Mouse (Mus musculus): ENCODE results near the gene Map3k14. TPM values are rescaled to one million over a fixed set of nuclear protein-coding genes. Genes with fewer than 3 reads are reported as not detected.
A peak's percentile ranks its signal among the peaks of the same experiment; 100 is the strongest.

The Map3k14 gene
- polyA plus RNA-seq, 1 experiment from 2014 or later: 5.3 TPM

DNA sequence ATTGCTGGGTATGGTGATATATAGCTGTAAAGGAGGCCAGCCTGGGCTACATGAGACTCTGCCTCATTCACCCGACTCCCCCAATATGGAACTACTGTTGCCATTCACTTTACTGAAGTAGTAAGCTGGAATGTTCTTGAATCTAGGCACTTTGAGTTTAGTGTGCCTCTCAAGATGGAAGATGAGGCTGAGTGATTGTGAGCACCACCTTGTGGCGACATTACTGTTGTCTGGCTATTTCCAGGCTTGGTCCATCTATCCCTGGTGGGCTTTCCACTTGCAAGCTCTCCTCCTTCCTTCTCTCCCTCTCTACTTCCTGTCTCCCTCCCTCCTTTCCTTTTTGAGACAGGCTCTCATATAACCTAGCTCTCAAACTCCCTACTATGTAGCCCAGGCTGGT lies 82.4 kb downstream of the Map3k14 start:
- no peaks in the 10 kb centered on the region for H3K4me1 ChIP-seq (ENCODE audit: insufficient read depth, low read length)
- no peak overlapping the region for H3K27ac ChIP-seq (ENCODE audit: low read length)
- 40% methylated on average over 2 of the region's 2 CpGs for whole genome bisulfite sequencing
- no peaks in the 10 kb centered on the region for H3K9me3 ChIP-seq (ENCODE audit: low read length)
- no peaks in the 10 kb centered on the region for H3K27me3 ChIP-seq (ENCODE audit: insufficient read depth, low read length)
- no peak overlapping the region for H3K4me3 ChIP-seq (ENCODE audit: low read length)
- no peak overlapping the region for H3K4me2 ChIP-seq (replicated peaks; ENCODE audit: low read depth, low read length)
- no peak for ATAC-seq (ENCODE audit: low FRiP score, low TSS enrichment)
- no peak overlapping the region for H3K9ac ChIP-seq (replicated peaks; ENCODE audit: low read length)
- H3K36me3 ChIP-seq (ENCODE audit: insufficient read depth, low read length): no peaks in the 10 kb centered on the region

DNA sequence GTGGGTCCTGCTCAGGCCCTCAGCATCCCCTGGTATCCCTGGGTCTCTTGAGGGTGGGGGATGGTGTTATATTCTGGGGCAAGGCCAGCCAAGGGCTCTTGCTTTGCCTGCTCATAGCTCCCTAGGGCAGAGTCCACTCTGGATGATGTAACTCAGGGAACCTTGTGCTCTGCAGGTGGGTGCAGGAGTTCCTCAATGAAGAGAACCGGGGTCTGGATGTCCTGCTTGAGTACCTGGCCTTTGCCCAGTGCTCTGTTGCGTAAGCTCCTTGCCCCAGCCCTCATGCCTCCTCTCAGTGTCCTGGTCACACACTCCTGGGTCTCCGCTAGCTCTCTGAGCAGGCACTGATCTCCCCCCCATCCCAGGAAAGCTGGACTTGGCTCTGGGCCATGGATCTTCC lies 85.4 kb downstream of the Map3k14 start:
- H3K4me3 ChIP-seq (ENCODE audit: low read length): no peak overlapping the region
- peak; percentile 54 for ATAC-seq (ENCODE audit: low FRiP score, low TSS enrichment)
- 70% methylated on average over 3 of the region's 3 CpGs for WGBS

GRCm38 (mm10) chr11:103181349-103181748 lies 85.9 kb downstream of the Map3k14 start:
- H3K9ac ChIP-seq (replicated peaks; ENCODE audit: low read length): no peak overlapping the region
- ATAC-seq (ENCODE audit: low FRiP score, low TSS enrichment): no peak
- H3K27ac ChIP-seq (ENCODE audit: low read length): no peak overlapping the region
- no peak overlapping the region for H3K4me2 ChIP-seq (replicated peaks; ENCODE audit: low read depth, low read length)
- no peak overlapping the region for H3K4me3 ChIP-seq (ENCODE audit: low read length)
- no peaks in the 10 kb centered on the region for H3K27me3 ChIP-seq (ENCODE audit: insufficient read depth, low read length)
- 71% methylated on average over 9 of the region's 9 CpGs for WGBS
- H3K4me1 ChIP-seq (ENCODE audit: insufficient read depth, low read length): no peaks in the 10 kb centered on the region
- H3K36me3 ChIP-seq (ENCODE audit: insufficient read depth, low read length): no peaks in the 10 kb centered on the region
- H3K9me3 ChIP-seq (ENCODE audit: low read length): no peaks in the 10 kb centered on the region

More for the DNA sequence above, 85.4 kb downstream of the Map3k14 start:
- Histone ChIP-seq H3K4me2 (replicated peaks; ENCODE audit: low read depth, low read length) (no peak overlapping the region), H3K27ac (ENCODE audit: low read length) (no peak overlapping the region), H3K9me3 (ENCODE audit: low read length) (no peaks in the 10 kb centered on the region), H3K9ac (replicated peaks; ENCODE audit: low read length) (no peak overlapping the region), H3K36me3 (ENCODE audit: insufficient read depth, low read length) (no peaks in the 10 kb centered on the region), H3K27me3 (ENCODE audit: insufficient read depth, low read length) (no peaks in the 10 kb centered on the region), H3K4me1 (ENCODE audit: insufficient read depth, low read length) (no peaks in the 10 kb centered on the region)

GRCm38 (mm10) chr11:103180426-103180825 lies 86.8 kb downstream of the Map3k14 start:
- Histone ChIP-seq H3K27ac (ENCODE audit: low read length) (no peak overlapping the region), H3K9me3 (ENCODE audit: low read length) (no peaks in the 10 kb centered on the region), H3K27me3 (ENCODE audit: insufficient read depth, low read length) (no peaks in the 10 kb centered on the region), H3K4me1 (ENCODE audit: insufficient read depth, low read length) (peaks cover 6% of the 10 kb centered on the region; the same call in 1 of the 2 replicates), H3K36me3 (ENCODE audit: insufficient read depth, low read length) (no peaks in the 10 kb centered on the region), H3K4me2 (replicated peaks; ENCODE audit: low read depth, low read length) (no peak overlapping the region), H3K9ac (replicated peaks; ENCODE audit: low read length) (no peak overlapping the region), H3K4me3 (ENCODE audit: low read length) (no peak overlapping the region)
- no peak for ATAC-seq (ENCODE audit: low FRiP score, low TSS enrichment)
- 50% methylated on average over 1 of the region's 1 CpGs for WGBS

DNA sequence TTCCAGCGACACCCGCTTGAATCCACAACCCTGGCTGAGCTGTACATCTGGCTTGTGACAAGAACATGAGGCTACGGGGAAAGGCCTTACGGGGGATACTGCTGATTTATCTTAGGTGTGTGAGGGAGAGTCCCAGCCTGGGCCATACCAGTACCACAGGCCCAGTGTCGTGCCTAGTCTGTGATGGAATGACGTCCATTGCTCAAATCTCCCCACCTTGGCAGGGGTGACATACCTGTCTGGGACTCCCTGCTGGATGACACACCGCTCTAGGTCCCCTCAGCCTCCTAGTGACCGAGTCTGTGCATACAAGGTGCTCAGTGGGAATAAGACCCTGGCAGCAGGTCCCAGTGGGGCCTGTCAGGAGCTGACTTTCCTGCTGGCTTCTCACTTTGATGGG lies 88.5 kb downstream of the Map3k14 start:
- no peak overlapping the region for H3K4me3 ChIP-seq (ENCODE audit: low read length)
- H3K9ac ChIP-seq (replicated peaks; ENCODE audit: low read length): no peak overlapping the region
- WGBS: 89% methylated on average over 8 of the region's 8 CpGs
- H3K4me2 ChIP-seq (replicated peaks; ENCODE audit: low read depth, low read length): no peak overlapping the region
- H3K36me3 ChIP-seq (ENCODE audit: insufficient read depth, low read length): no peaks in the 10 kb centered on the region
- no peak for ATAC-seq (ENCODE audit: low FRiP score, low TSS enrichment)
- H3K27ac ChIP-seq (ENCODE audit: low read length): no peak overlapping the region
- no peaks in the 10 kb centered on the region for H3K9me3 ChIP-seq (ENCODE audit: low read length)
- peaks cover 11% of the 10 kb centered on the region for H3K4me1 ChIP-seq (ENCODE audit: insufficient read depth, low read length)
- no peaks in the 10 kb centered on the region for H3K27me3 ChIP-seq (ENCODE audit: insufficient read depth, low read length)

DNA sequence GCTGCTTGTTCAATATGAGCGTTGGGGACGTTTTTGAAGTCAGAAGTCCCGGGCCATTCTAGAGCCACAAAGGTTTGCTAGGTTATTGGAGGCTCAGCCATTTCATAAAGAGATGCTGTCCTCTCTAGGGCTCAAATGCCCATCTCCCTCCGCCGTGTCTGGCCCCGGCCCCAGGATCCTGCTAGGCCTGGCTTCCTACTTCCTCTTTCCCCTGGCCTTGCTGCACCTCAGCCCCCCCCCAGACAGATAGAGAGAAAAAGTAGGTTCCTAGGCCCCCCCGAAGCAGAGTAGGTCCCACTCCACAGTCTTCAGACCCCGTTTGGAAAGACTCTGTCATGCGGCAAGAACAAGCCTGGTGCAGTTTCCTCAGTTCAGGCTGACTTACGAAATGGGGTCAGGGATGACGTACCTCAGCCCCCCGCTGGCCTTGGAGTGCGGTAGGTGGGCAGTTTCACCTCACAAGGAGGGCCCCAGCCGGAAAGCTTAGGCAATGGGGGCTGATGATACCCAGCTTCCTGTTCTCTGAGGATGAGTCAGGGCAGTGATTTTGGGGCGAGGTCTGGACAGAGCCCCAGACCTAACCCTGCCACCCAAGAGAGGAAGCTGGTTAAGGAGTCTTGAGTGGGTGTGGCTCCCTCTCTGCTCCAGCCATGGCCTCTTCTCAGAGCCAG lies 89.3 kb downstream of the Map3k14 start:
- Histone ChIP-seq H3K4me3 (ENCODE audit: low read length) (no peak overlapping the region), H3K36me3 (ENCODE audit: insufficient read depth, low read length) (no peaks in the 10 kb centered on the region), H3K27me3 (ENCODE audit: insufficient read depth, low read length) (no peaks in the 10 kb centered on the region), H3K4me1 (ENCODE audit: insufficient read depth, low read length) (peaks cover 11% of the 10 kb centered on the region), H3K9ac (replicated peaks; ENCODE audit: low read length) (no peak overlapping the region), H3K27ac (ENCODE audit: low read length) (no peak overlapping the region), H3K4me2 (replicated peaks; ENCODE audit: low read depth, low read length) (no peak overlapping the region), H3K9me3 (ENCODE audit: low read length) (no peaks in the 10 kb centered on the region)
- no peak for ATAC-seq (ENCODE audit: low FRiP score, low TSS enrichment)
- 78% methylated on average over 15 of the region's 15 CpGs for WGBS

GRCm38 (mm10) chr11:103177216-103177615 lies 90.1 kb downstream of the Map3k14 start:
- Histone ChIP-seq H3K36me3 (ENCODE audit: insufficient read depth, low read length) (no peaks in the 10 kb centered on the region), H3K9ac (replicated peaks; ENCODE audit: low read length) (no peak overlapping the region), H3K4me1 (ENCODE audit: insufficient read depth, low read length) (peaks cover 11% of the 10 kb centered on the region), H3K27me3 (ENCODE audit: insufficient read depth, low read length) (no peaks in the 10 kb centered on the region), H3K9me3 (ENCODE audit: low read length) (no peaks in the 10 kb centered on the region), H3K4me3 (ENCODE audit: low read length) (no peak overlapping the region), H3K4me2 (replicated peaks; ENCODE audit: low read depth, low read length) (no peak overlapping the region), H3K27ac (ENCODE audit: low read length) (no peak overlapping the region)
- ATAC-seq (ENCODE audit: low FRiP score, low TSS enrichment): no peak
- WGBS: 83% methylated on average over 5 of the region's 5 CpGs

DNA sequence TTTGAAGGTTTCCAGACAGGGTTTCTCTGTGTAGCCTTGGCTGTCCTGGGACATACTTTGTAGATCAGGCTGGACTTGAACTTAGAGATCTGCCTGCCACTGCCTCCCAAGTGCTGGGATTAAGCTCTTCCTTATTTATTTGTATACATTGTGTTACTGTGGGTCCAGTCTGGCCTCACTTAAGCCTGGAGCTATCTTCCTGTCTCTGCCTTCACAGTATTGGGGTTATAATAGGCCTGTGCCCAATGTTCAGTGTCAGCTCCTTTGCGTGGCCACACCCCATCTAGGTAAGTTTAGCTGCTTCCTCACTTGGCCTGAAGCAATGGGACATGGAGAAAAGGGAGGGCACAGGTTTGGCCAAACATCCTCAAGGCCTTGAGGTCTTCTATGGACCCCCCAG lies 90.8 kb downstream of the Map3k14 start:
- peaks cover 3% of the 10 kb centered on the region; the same call in 1 of the 2 replicates for H3K27me3 ChIP-seq (ENCODE audit: insufficient read depth, low read length)
- H3K4me3 ChIP-seq (ENCODE audit: low read length): no peak overlapping the region
- WGBS: 91% methylated on average over 1 of the region's 1 CpGs
- no peaks in the 10 kb centered on the region for H3K36me3 ChIP-seq (ENCODE audit: insufficient read depth, low read length)
- no peak overlapping the region for H3K9ac ChIP-seq (replicated peaks; ENCODE audit: low read length)
- H3K9me3 ChIP-seq (ENCODE audit: low read length): no peaks in the 10 kb centered on the region
- no peak overlapping the region for H3K4me2 ChIP-seq (replicated peaks; ENCODE audit: low read depth, low read length)
- no peak for ATAC-seq (ENCODE audit: low FRiP score, low TSS enrichment)
- H3K4me1 ChIP-seq (ENCODE audit: insufficient read depth, low read length): peaks cover 13% of the 10 kb centered on the region
- no peak overlapping the region for H3K27ac ChIP-seq (ENCODE audit: low read length)

DNA sequence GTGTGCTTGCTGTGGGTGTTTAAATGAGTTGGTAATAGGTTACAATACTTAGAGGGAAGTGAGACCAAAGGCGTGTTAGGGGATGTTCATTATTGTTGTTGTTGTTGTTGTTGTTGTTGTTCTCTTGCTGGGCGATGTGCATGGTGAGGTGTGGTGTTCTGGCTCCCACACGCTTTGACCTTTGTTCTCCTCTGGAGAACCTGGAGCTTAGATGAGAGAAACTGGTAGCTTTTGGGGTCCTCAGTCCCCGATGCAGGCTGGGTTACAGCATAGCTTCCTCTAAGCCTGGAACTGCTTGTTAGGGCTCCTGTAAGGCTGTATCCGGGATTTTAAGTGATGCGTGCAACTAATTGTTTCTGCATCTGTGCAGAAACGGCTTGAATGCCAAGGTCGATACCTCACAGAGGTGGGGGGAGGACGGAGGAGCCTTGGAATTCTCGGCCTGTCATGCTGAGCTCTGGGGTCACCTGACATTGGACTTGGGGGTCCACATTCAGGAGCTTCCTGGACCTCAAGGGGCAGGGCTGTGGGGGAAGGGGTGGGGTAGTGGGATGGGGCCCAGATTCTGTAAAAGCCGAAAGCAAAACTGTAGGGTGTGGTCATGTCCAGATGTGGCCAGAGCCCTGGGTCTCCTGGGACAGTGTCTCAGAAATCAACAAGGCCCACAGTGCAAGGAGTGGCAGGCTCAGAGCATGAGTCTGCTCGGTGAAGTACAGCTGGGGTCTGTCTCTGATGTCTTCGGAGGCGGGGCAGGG lies 91.4 kb downstream of the Map3k14 start:
- ATAC-seq (ENCODE audit: low FRiP score, low TSS enrichment): no peak
- Histone ChIP-seq H3K4me1 (ENCODE audit: insufficient read depth, low read length) (peaks cover 14% of the 10 kb centered on the region), H3K36me3 (ENCODE audit: insufficient read depth, low read length) (no peaks in the 10 kb centered on the region), H3K4me3 (ENCODE audit: low read length) (no peak overlapping the region), H3K9ac (replicated peaks; ENCODE audit: low read length) (no peak overlapping the region), H3K4me2 (replicated peaks; ENCODE audit: low read depth, low read length) (no peak overlapping the region), H3K9me3 (ENCODE audit: low read length) (no peaks in the 10 kb centered on the region), H3K27ac (ENCODE audit: low read length) (no peak overlapping the region), H3K27me3 (ENCODE audit: insufficient read depth, low read length) (peaks cover 9% of the 10 kb centered on the region)
- WGBS: 55% methylated on average over 14 of the region's 14 CpGs

- ATAC-seq (ENCODE audit: low FRiP score, low TSS enrichment): peak; percentile 37; the same call in 1 of the 2 replicates
These were observed 92.3 kb downstream of the Map3k14 start for GRCm38 (mm10) chr11:103174891-103175391.

More at GRCm38 (mm10) chr11:103174891-103175391, 92.3 kb downstream of the Map3k14 start:
- Histone ChIP-seq H3K4me3 (ENCODE audit: low read length) (no peak overlapping the region), H3K9ac (replicated peaks; ENCODE audit: low read length) (0 out of 2 replicates have a peak overlapping the region, but pooled peaks have one; percentile 3), H3K27ac (ENCODE audit: low read length) (peak overlapping the region; percentile 13; the same call in 1 of the 2 replicates), H3K4me2 (replicated peaks; ENCODE audit: low read depth, low read length) (no peak overlapping the region), H3K4me1 (ENCODE audit: insufficient read depth, low read length) (peaks cover 20% of the 10 kb centered on the region), H3K36me3 (ENCODE audit: insufficient read depth, low read length) (no peaks in the 10 kb centered on the region), H3K27me3 (ENCODE audit: insufficient read depth, low read length) (peaks cover 18% of the 10 kb centered on the region), H3K9me3 (ENCODE audit: low read length) (no peaks in the 10 kb centered on the region)
- 32% methylated on average over 8 of the region's 8 CpGs for WGBS

Data from kidney, embryonic 16.5 days (tissue).